Mouse (Mus musculus) adrenal gland, adult 18-20 months (tissue): ENCODE measurements around the gene Tbl3. TPM values are rescaled to one million over a fixed set of nuclear protein-coding genes. Genes with fewer than 3 reads are reported as not detected.
"Not testable (repeated sequence)": the region's sequence is repeated elsewhere in the genome, so short reads cannot be mapped to it uniquely, and the experiment has no call there.

Experiments used
- DNase-seq, 2 experiments: peaks; one replicate each; pipeline ENCODE4 v3.0.0; 2021 to 2022; ENCODE audit warnings: low spot score in 2 of 2
- total RNA-seq, 2 experiments: library from RNA; stranded (reverse); gene quantifications; 1 replicate in 1 of 2; 2 replicates in 1 of 2; pipeline ENCODE4 v1.2.3; 2021

Tbl3 gene
- total RNA-seq, 2 experiments from 2014 or later, result 30.2 to 32.4 TPM

DNA sequence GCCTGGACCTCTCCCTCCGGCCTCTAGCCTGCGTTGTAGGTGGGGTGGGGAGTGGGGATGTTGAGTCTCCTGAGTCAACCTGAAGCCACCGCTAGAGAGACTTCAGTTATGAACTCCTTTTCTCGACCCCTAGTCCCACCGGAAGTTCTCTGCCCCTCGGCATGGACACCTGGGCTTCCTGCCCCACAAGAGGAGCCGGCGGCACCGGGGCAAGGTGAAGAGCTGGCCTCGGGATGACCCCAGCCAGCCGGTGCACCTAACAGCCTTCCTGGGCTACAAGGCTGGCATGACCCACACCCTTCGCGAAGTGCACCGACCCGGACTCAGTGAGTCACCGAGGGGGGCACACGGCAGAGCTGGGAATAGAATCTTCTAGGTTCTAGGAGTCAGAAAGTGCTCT lies 20.7 kb upstream of the Tbl3 start:
- DNase-seq, result no peak

GRCm38 (mm10) chr17:24727618-24728017 lies 20.2 kb upstream of the Tbl3 start, which contains the start of gene Rpl3l:
Gene Rpl3l (plus strand): TSS chr17:24727820.
- DNase-seq, result no peak

DNA sequence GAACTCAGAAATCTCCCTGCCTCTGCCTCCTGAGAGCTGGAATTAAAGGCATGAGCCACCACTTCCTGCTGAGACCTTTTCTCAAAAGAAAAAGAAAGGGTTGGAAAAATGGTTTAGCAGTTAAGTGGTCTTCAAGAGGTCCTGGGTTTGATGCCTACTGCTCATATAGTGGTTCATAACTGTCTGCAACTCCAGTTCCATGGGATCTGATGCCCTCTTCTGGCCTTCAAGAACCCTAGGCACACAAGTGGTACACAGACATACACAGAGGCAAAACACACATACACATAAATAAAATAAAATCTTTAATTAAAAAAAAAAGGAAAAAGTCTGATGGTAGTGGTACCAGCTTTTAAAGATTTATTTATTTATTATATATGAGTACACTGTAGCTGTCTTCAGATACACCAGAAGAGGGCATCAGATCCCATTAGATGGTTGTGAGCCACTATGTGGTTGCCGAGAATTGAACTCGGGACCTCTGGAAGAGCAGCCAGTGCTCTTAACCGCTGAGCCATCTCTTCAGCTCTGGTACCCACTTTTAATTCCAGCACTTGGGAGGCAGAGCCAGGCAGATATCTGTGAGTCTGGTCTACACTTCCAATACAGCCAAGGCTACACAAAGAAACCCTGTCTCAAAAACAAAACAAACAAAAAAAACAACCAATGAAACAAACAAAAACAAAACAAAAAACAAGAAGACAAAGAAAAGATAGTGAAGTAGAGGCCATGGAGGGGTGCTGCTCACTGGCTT lies 18.4 kb upstream of the Tbl3 start:
- DNase-seq, result no peak

- DNase-seq, result peak; percentile 98 to 99
Measured at GRCm38 (mm10) chr17:24724184-24724583, 16.7 kb upstream of the Tbl3 start, which contains the start of gene Ndufb10. Gene Ndufb10 (minus strand): TSS chr17:24724478.

GRCm38 (mm10) chr17:24723881-24724180 lies 16.4 kb upstream of the Tbl3 start:
- DNase-seq, result no peak

DNA sequence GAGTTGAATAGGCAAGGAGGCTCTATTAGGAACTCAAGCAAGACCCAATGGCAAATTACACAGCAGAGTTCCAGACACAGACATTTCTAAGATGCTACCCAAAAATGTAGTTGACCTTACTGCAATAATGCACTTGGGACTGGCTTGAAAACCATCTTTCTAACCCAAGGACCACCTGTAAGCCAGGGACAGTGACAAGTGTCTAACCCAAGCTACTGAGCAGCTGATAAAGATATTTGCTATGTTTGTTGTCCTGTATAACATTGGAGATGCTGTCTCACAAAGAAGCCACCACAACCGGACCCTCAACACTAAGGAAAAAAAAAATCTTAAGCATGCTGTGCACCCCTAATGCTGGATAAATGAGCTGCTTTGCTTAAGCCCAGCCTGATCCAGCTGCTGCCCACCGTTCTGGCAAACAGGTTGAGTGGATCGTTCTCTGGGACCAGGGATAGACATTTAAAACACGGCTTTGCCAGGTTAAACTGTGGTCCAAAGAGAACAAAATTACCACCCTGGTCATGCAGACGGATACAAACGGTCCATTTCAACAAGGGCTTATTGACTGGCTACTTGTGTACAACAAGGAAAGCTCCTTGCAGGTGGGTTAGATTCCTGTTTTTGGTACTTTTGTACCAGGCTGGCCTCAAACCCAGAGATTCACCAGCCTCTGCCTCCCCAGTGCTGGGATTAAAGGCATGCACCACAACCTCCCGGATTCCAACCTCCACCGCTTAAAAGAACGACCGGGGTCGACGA lies 15.8 kb upstream of the Tbl3 start:
- no peak for DNase-seq

DNA sequence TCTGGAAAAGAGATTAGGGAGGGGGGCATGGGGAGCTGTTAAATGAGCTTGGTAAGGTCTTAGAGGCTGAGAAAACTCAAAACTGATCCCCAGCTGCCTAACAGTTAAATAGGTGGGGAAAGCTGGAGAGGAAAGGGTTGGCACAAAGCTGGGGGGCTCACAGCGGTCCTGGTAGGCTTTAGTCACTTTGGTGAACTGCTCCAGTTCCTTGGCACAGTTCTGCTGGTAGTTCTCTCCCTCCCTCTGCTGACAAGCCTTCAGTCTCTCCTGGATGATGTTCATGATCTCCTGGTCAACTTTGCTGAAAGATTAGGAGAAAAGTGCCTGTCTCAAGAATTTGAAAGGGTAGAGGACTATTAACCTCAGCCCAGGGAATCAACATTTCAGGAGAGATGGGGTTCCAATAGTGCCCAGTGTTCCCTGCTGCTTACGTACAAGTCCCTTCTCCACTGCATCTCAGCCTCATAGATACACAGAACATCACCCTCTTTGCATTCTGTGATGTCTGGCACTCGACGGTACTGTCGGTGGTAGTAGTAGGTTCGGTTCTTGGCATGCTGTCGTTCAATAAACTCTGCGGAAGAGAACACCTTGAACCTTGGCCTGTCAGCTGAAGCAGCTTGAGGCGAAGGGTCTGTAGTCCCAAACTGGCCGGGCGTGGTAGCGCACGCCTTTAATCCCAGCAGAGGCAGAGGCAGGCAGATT lies 14.9 kb upstream of the Tbl3 start:
- DNase-seq, result no peak

DNA sequence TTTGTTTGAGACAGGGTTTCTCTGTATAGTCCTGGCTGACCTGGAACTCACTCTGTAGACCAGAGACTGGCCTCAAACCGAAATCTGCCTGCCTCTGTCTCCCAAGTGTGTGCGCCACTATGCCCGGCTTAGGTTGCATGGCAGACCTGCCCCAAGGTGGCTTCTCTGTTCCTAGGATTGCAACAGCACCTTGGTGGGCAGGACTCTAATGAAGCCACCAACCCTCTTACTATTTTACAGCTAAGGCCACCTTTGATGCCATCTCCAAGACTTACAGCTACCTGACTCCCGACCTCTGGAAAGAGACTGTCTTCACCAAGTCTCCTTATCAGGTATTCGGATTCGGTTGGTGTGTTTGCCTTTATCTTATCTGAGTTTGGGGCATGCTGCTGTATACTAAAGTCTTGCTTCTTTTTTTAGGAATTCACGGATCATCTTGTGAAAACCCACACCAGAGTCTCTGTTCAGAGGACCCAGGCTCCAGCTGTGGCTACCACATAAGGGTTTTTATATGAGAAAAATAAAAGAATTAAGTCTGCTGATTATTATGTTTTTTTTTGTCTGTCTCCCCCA lies 14.0 kb upstream of the Tbl3 start:
- DNase-seq, result not testable (repeated sequence)

DNA sequence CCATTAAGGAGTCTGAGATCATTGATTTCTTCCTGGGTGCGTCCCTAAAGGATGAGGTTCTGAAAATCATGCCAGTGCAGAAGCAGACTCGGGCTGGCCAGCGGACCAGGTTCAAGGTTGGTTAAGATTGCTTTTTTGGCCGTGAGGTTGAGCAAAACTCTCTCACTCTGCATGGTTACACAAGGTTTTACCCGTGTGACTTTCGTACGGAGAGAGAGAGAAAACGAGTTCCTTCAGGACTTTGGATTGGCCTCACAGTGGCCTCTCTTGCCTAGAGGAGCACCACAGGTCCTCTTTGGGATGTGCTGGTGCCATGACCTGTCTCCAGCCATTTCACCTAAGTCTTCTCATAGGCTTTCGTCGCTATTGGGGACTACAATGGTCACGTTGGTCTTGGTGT lies 13.2 kb upstream of the Tbl3 start:
- not testable (repeated sequence) for DNase-seq

DNA sequence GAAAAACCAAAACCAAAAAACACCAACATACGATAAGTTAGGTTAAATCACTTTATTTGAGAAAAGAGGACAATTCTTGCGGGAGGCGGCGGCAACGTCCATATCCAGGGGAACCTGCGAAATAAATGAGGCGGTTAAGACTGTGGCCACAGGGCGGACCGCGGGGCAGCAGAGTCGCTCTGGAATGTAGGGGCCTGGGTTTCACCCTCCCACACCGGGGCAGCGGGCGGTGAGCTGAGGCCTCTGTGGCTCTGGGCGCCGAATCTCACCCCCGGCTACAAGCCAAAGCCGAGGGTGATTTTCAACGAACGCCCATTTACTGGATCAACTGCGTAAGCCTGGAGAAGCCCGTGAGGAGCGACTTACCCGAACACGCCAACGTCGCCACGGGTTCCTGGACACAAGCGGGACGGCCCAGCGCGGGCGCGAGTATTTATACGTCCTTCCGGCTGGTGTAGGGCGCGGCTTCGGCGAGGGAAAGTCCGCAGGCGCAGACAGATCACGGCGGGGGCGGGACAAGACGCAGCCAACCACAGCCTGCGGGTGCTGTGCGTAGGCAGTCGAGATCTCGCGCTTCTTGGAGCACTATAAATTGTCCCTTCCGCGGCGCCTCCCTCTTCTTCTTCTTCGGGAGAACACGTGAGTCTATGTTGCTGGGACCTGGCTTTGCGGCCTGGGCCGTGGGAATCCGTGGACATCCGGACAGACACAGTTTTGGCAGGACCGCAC lies 12.2 kb upstream of the Tbl3 start:
- peak; percentile 95 to 96 for DNase-seq

GRCm38 (mm10) chr17:24718938-24719337 lies 11.5 kb upstream of the Tbl3 start:
- DNase-seq, result not testable (repeated sequence)

DNA sequence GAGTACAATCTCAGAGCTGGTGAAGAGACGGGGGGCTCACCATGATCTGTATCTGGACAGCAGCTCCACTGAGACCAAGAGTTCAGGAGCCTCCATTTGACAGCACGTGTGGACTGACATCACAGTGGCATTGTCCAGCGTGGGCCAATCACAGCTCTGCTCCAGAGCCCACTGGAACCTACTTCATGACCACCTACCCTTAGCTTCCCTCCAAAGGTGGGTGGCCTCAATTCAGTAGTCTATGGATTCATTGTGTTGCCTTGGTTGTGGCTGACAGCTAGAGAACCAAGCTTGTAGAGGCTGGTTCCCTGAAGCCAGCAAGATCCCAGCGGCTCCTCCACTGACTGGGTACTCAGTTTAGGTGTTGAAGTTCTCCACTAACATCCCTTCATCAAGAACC lies 10.5 kb upstream of the Tbl3 start, which contains the start of the genes Rnf151 and Rps2:
Gene Rnf151 (minus strand): TSS at position 121 of the 400 bp plus-strand sequence.
Gene Rps2 (plus strand): TSS at position 174 of the 400 bp plus-strand sequence.
- no peak for DNase-seq

- DNase-seq, result no peak
Measured at GRCm38 (mm10) chr17:24716166-24716682, 8.8 kb upstream of the Tbl3 start.

- no peak for DNase-seq
Measured at GRCm38 (mm10) chr17:24715556-24715955, 8.1 kb upstream of the Tbl3 start.

DNA sequence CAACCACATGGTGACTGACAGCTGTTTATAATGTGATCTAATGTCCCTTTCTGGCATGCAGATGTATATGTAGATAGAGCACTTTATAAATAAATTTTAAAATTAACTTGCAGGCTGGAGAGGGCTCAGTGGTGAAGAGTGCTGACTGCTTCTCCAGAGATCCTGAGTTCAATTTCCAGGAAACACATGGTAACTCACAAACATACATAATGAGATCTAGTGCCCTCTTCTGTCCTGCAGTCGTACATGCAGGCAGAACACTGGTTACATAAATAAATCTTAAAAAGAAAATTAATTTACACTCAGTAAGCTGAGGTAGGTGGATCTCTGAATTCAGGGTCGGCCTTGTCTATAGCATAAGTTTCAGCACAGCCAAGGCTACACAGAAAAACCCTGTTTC lies 1.2 kb upstream of the Tbl3 start:
- no peak for DNase-seq

DNA sequence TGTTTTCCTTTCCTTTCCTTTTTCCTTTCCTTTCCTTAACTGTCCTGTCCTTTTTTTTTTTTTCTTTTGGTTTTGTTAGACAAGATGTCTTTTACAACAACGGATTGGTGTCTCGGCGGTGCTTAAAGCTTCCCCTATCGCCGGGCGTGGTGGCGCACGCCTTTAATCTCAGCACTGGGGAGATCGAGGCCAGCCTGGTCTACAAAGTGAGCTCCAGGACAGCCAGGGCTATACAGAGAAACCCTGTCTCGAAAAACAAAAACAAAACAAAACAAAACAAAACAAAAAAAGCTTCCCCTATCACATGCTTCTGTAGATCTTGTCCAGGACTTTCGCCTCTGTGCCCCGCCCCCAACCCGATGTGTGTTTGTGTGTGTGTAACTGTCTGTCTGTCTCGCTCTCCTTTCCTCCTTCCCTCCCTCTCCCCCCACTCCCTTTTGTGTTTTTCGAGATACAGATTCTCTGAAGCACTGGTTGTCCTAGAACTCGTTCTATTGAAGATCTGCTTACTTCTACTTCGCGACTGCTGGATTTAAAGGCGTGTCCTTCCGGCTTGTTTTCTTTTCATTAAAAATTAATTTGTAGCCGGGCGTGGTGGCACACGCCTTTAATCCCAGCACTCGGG lies 453 bp upstream of the Tbl3 start:
- no peak for DNase-seq

- no peak for DNase-seq
Measured at GRCm38 (mm10) chr17:24705821-24706220, 1.6 kb downstream of the Tbl3 start.

DNA sequence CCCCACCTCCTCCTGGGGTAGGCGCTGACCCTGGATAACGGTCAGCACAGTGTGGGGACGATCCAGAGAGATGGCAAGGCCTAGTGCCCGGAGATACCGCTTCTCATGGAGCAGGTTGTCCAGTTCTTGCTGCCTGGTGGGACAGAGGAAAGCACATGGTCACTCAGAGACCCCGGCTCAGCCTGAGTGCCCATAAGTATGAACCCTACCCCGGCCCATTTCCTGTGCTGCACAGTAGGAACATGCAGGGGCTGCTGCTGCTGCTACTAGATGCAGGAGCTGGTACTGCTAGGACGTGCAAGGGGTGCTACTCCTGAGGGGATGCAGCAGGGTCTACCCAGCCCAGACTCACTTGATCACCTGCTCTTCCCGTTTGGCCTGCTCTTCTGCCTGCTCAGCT lies 6.2 kb downstream of the Tbl3 start:
- DNase-seq, result no peak

- DNase-seq, result no peak
Measured at GRCm38 (mm10) chr17:24699473-24699872, 8.0 kb downstream of the Tbl3 start.

DNA sequence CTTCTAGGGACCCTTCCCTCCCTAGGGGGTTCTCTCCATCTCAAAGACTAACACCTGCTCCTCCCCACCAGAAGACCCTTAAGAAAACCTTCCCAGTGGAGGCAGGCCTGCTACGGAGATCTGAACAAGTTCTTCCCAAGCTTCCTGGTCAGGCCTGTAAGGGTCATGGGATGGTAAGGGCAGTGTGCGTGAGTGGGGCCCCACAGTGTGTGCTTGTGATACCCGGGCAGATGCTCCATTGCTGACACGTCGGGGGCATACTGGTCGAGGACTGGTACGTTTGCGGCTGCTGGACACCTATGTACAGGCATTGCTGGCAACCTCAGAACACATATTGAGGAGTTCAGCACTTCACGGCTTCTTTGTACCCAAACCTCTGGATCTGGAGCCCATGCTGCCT lies 8.7 kb downstream of the Tbl3 start:
- DNase-seq, result no peak
